Mouse (Mus musculus): ENCODE data around the gene Tspear.
"Not testable (repeated sequence)": the region's sequence is repeated elsewhere in the genome, so short reads cannot be mapped to it uniquely, and the experiment has no call there.

Gene Tspear

GRCm38 (mm10) chr10:77685895-77686664, at the start of gene Tspear:
TSS of gene Tspear (plus strand) at chr10:77686569.
- DNase-seq (ENCODE audit: low spot score in 2 of 2), result no peak

GRCm38 (mm10) chr10:77638956-77639355, 47.4 kb upstream of the Tspear start:
- no peak for DNase-seq (ENCODE audit: low spot score in 2 of 2)

GRCm38 (mm10) chr10:77643160-77643559, 43.2 kb upstream of the Tspear start:
- no peak for DNase-seq (ENCODE audit: low spot score in 2 of 2)

GRCm38 (mm10) chr10:77645571-77645970, 40.8 kb upstream of the Tspear start:
- no peak for DNase-seq (ENCODE audit: low spot score in 2 of 2)

GRCm38 (mm10) chr10:77647461-77647860, 38.9 kb upstream of the Tspear start:
- DNase-seq (ENCODE audit: low spot score in 2 of 2), result no peak

GRCm38 (mm10) chr10:77647901-77648300, 38.5 kb upstream of the Tspear start:
- no peak for DNase-seq (ENCODE audit: low spot score in 2 of 2)

GRCm38 (mm10) chr10:77652046-77652445, 34.3 kb upstream of the Tspear start:
- DNase-seq (ENCODE audit: low spot score in 2 of 2), result no peak

GRCm38 (mm10) chr10:77658286-77658994, 27.9 kb upstream of the Tspear start:
- DNase-seq (ENCODE audit: low spot score in 2 of 2), result no peak

- DNase-seq (ENCODE audit: low spot score in 2 of 2), result no peak
Observed at GRCm38 (mm10) chr10:77663949-77664665, 22.3 kb upstream of the Tspear start.

GRCm38 (mm10) chr10:77666342-77666741, 20.0 kb upstream of the Tspear start:
- DNase-seq (ENCODE audit: low spot score in 2 of 2), result no peak

- DNase-seq (ENCODE audit: low spot score in 2 of 2), result peak; percentile 50 to 54
Observed at GRCm38 (mm10) chr10:77667402-77667801, 19.0 kb upstream of the Tspear start.

- no peak for DNase-seq (ENCODE audit: low spot score in 2 of 2)
Observed at GRCm38 (mm10) chr10:77670710-77671109, 15.7 kb upstream of the Tspear start.

GRCm38 (mm10) chr10:77671519-77671918, 14.8 kb upstream of the Tspear start:
- no peak for DNase-seq (ENCODE audit: low spot score in 2 of 2)

- no peak for DNase-seq (ENCODE audit: low spot score in 2 of 2)
Observed at GRCm38 (mm10) chr10:77673765-77674164, 12.6 kb upstream of the Tspear start.

GRCm38 (mm10) chr10:77677562-77677961, 8.8 kb upstream of the Tspear start:
- peak in 1 of 2 experiments; percentile 39 for DNase-seq (ENCODE audit: low spot score in 2 of 2)

GRCm38 (mm10) chr10:77682994-77683393, 3.4 kb upstream of the Tspear start:
- no peak for DNase-seq (ENCODE audit: low spot score in 2 of 2)

GRCm38 (mm10) chr10:77684181-77684580, 2.2 kb upstream of the Tspear start:
- DNase-seq (ENCODE audit: low spot score in 2 of 2), result no peak

- DNase-seq (ENCODE audit: low spot score in 2 of 2), result no peak
Observed at GRCm38 (mm10) chr10:77687021-77687420, 652 bp downstream of the Tspear start.

GRCm38 (mm10) chr10:77690356-77690807, 4.0 kb downstream of the Tspear start, which contains the start of gene Gm19402:
TSS of gene Gm19402 (minus strand) at chr10:77690757.
- not testable (repeated sequence) for DNase-seq (ENCODE audit: low spot score in 2 of 2)

GRCm38 (mm10) chr10:77697133-77697532, 10.8 kb downstream of the Tspear start, which contains the start of gene Gm9508:
TSS of gene Gm9508 (minus strand) at chr10:77697233.
- no peak for DNase-seq (ENCODE audit: low spot score in 2 of 2)

- DNase-seq (ENCODE audit: low spot score in 2 of 2), result no peak
Observed at GRCm38 (mm10) chr10:77706326-77706725, 20.0 kb downstream of the Tspear start, which contains the start of gene Gm10272. TSS of gene Gm10272 (plus strand) at chr10:77706626.

GRCm38 (mm10) chr10:77709831-77710230, 23.5 kb downstream of the Tspear start:
- no peak for DNase-seq (ENCODE audit: low spot score in 2 of 2)
